Mouse (Mus musculus): Measurements from ENCODE around the gene Ces1g.

Ces1g gene

DNA sequence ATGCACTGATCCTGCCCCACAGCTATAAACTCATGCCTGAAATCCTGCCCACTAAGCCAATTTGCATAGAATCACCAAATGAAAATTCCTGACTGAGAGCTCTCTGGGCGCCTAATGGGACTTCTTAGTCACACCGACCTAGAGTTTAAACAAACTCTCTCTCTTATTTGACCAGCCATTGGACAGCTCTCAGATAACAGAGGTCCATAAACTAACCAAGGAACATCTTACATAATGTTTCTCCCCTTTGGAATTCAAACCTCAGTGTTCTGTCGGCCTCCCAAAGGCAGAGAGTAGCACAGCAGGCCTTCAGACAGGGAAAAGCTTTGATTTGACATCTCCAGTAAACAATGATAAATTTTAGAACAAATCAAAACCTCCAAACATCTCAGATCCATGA is at the start of gene Ces1g:
Ces1g (minus strand) TSS at position 102 of the 400 bp plus-strand sequence.
- DNase-seq (ENCODE audit: low spot score): no peak

DNA sequence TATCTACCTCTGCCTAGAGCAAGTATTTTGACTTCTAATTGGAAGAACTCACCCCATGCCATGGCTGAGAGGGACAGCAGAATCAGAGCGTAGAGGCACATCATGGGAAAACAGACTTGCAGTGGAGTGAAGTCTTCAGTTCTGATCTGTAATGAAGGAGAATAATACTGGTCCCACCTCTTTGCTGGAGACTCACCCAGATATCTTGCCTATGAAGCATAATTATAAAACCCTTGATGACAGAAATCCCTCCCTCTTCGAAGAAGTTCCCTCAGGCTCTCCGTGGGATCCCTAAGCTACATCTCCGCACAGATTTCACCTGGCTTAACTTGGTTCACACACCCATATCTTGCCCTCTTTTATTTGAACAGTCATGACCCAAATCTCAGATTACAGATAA is 42.5 kb upstream of the Ces1g start, which contains the start of gene Ces1h:
Ces1h (minus strand) TSS at position 101 of the 400 bp plus-strand sequence.
- no peak for DNase-seq (ENCODE audit: low spot score)

DNA sequence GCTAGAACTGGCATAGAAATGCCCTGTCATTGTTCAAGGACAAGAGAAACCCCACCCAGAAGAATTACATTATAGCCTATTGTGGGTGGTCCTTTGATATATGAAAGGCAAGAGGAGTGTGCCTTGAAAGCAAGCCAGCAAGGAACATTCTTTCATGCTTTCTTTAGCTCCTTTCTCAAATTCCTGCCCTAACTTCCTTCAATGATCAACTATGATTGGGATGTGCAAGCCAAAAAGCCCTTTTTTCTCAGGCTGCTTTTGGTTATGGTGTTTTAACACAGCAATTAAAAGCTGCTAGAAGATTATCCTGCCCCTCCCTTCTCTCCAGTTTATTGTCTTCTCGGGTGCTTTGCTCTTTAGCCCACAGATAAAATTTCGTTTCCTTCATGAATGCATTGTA is 32.4 kb upstream of the Ces1g start:
- DNase-seq (ENCODE audit: low spot score): no peak

DNA sequence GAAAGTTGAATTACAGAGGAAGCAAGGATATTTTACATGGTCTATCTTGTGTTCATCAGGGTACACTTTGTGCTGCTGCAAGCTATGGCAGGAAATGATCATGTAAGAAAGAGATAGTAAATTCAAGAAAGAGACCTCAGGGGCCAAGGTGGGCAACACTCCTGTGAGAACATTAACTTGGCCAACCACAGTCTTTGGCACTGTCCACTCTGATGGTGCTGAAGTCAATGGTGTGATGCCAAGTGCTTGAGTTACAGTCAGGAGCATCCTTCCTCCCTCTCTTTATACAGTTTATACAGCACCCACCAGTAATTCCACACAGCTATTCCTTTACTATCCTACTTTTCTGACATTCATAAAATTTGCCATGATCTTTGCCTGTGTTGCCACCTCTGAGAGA is 23.0 kb upstream of the Ces1g start:
- DNase-seq (ENCODE audit: low spot score): no peak

DNA sequence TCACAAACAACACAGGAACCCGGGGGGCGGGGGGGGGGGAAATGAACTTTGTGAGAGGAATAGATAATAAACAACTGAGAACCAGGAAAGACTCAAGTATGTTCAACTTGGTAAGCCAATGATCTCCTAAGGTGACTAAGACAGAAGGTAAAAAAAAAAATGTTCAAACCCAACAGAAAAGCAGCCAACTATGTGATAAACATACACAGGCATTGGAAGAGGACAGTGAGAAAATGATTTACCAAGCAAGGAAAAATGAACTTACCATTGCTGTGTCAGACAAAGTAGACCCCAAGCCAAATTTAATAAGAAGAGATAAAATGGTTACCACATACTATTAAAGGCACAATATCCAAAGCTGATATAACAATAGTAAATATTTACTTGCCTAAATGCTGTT is 2.4 kb upstream of the Ces1g start:
- DNase-seq (ENCODE audit: low spot score): no peak

DNA sequence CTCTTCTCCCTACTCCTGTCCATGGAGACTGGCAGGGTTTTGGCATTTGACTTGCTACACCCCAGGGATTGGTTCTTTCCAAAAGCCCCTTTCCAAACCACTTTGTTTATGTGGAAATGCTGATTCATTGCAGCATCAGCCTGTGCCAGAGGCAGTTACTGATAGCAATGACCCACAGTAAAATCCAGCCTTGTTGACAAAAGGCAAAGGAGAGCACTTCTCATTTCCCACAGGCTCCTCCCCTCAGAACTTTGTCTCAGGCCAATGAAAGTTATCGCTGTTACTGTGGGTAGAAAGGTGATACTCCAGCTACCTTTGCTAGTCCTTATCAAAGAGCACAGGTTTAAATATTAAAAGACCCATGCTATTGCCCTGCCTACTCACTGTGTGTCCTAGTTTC is 4.4 kb downstream of the Ces1g start:
- peak; percentile 57 for DNase-seq (ENCODE audit: low spot score)

DNA sequence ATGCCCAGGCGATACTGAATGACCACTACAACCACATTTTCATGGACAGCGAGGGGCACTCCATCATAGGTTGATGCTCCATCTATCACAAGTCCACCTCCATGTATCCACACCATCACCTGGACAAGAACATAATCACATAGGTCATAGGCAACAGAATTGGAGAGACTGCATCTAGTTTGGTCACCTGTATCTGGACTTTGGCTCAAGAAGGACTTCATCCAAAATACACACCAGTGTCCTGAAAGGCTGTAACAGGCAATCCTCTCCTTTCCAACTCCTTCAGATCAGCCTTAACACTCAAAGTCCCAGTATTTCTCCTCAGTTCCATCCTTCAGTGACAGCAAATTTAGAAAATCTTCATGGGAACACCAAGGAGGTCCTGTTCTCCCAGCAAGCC is 6.0 kb downstream of the Ces1g start:
- no peak for DNase-seq (ENCODE audit: low spot score)

DNA sequence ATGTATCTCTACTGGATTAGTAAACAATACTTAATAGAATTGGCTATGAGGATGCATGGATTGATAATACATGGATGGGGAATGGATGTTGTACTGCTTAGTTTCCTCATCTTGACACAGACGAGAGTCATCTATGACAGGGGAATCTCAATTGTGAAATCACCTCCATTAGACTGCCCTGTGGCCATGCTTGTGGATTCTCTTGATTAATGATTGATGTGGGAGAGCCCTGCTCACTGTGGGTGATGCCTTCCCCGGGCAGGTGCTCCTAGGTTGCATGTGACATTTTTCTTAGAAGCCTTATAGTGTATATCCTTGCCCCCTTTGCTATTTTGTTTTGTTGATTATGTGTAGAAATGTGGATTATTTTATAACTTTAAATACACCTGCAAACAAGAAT is 12.0 kb downstream of the Ces1g start:
- peak; percentile 32 for DNase-seq (ENCODE audit: low spot score)

DNA sequence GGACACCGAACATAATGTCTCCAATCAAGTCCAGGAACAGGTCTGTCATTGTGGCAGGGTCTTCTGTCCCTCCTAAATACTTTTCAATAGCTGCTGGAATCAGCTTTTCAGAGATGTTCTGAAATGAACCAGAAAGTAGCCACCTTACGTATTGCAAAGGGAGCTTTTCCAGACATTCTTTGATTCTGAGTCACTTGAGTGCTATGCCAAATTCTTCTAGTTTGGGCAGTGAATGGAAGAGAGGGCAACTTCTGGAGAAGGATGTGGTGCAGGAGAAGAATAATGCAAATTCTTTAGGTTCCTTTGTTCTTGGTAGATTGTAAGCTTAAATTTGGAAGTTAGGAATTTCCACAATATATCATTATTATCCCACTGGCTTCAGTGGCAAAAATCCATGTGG is 20.1 kb downstream of the Ces1g start:
- no peak for DNase-seq (ENCODE audit: low spot score)

DNA sequence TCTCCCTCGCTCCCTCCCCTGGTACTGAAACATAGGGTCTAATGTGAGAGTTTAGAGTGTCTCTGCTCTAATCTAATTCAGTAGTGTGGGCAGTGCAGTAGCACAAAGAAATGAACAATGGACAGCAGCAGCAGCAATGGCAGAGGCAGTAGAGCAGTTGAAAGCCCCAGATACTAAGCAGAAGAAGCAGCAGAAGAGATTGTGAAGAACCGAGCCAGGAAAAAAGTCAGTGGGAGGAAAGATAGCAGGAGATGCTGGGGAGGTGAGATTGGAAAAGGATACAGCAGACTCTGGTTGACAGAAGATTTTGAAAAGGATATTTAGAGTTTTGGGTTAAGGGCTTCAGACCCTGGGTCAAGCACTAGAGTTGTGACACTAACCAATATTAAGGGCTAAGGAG is 21.6 kb downstream of the Ces1g start:
- no peak for DNase-seq (ENCODE audit: low spot score)

DNA sequence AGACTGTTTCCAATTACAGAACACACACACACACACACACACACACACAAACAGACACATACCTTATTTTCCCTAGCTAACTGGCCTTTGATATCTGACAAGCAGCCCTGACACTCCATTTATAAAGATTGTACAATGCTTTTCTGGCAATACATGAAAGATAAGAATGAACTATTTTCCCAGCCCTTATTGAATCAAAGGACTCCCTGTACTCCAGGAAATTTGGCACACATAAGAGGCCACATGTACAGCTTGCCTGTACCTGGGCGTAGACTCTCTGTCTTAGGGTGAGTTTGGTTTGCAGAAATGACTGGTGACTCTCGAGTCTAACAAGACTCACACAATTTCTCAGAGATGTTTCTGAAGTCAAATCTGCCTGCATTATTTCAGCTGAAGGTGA is 53.2 kb downstream of the Ces1g start:
- no peak for DNase-seq (ENCODE audit: low spot score)

DNA sequence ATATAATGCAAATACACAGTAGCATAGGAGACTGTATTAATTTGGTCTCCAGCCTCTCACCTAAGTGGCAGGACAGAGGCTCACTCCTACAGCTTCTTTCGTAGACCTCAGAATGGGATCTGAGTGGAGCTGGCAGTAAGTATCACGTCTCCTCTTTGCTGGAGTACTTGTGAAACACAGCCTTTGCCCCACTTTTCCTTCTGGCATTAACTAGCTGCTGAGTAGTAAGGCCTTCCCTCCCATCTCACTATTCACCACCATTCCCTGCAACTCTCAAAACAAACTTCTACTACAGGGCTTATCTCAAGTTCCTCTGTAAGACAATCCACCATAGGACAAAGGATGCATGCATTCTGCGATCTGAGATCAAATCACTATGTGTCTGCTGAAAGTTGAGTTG is 54.8 kb downstream of the Ces1g start:
- DNase-seq (ENCODE audit: low spot score): no peak

DNA sequence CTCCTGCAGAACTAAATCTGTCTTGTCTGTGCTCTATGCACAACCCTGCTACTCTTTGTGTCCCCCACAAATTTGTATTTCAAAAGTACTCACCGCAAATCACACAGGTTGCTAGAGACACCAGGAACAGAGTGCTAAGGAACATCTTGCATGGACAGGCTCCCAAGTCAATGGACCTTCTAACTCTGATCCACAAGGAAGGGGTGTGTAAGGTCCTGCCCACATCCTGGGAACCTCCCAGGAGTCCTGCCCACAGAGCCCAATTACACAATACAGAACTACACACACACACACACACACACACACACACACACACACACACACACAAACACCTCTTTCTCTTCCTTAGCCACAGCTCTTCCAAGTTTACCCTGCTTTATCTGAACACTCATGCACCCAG is 57.6 kb downstream of the Ces1g start, which contains the start of gene Ces1f:
Ces1f (minus strand) TSS at position 192 of the 400 bp plus-strand sequence.
- DNase-seq (ENCODE audit: low spot score): no peak

DNA sequence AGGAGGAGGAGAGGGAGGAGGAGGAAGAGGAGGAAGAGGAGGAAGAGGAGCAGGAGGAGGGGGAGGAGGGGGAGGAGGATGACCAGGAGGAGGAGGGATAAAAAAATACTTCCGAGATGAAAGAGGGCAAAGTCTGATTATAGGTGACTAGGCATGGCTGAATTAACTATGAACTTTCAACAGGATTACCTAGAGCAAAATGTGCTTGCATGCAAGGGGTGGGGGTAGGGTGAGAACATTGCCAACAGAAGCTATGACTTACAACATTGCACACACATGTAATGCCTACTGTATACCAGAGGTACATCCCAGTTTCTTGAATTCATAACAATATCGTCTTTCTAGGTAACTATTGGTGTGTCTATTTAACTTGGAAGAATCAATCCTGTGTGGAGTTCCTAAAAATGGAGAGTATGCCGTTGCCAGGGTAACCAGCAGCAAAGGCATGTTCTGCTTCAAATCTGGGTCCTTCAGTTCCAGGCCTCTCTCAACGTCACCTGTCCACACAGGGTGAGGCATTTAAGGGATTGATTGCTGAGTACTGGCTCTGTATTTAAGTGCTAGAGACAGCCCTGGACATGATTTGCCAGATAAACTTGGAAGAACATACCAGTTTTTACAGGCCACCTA is 58.8 kb downstream of the Ces1g start:
- DNase-seq (ENCODE audit: low spot score): no peak

DNA sequence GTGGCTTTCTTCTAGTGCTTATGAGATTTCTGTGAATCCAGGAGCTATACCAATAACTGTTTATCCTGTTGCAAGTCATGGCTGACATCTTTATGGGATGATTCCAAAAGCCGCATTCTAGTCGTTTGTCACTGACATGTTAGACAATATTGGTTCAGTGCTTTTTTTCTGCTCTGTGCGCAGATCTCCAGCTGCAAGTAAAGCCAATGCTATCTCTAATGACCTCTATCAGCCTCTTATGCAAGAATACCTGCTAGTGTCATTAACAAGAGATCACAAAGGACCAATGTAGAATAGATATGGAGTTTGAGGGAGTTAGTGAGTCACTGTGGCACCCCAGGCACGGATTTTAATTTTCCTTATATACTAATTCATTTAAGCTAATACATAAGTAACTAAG is 62.5 kb downstream of the Ces1g start:
- no peak for DNase-seq (ENCODE audit: low spot score)

DNA sequence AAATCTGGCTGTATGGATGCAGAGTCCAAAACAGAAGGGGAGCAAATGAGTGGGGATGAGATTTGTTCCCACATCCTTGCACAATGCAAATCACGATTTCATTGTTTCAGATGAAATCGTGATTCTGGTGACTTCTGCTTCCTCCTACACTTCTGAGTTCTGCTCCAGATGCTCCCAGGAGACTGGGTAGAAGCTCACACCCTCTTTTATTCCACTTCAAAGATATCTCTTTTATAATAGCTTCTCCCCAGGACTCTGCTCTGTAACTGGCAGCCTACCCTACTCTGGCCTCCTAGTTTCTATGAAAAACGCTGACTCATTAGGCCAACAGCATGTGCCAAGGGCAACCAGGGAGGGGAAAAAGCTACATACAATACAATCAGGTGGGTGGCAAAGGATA is 63.8 kb downstream of the Ces1g start:
- DNase-seq (ENCODE audit: low spot score): no peak

DNA sequence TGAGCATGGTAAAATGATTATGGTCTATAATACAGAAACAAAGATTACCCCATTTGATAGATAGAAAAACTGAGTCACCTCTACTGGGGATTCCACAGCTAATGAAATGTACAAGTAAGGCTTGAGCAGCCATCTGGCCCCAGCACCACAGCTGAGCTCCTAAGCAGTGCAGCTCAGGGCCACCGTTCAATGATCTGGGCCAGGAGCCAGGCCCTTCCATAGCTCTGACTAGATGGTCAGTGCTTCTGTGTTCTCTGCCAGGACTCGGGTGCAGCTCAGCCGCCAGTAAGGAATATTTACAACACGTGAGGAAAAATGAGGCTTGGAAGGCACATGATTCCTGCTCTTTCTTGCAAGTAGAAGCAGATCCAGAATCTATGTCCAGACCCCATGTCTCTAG is 64.4 kb downstream of the Ces1g start:
- no peak for DNase-seq (ENCODE audit: low spot score)

DNA sequence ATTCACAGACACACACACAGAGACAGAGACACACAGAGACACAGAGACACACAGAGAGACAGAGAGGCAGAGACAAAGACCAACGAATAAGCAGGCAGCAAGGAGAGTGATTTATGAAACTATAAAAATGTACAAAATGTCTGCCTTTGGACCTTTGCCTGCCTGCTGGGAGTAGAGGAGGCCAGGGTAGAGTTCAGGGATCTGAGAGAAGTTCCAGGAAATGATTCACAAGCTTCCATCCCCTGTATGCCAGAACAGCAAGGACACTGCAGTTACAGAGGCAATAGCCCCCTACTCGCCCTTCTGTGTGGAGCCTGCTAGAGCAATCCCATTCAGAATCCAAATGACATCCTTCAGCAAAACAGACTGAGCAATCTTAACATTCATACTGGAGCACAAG is 75.7 kb downstream of the Ces1g start:
- peak; percentile 3 for DNase-seq (ENCODE audit: low spot score)

DNA sequence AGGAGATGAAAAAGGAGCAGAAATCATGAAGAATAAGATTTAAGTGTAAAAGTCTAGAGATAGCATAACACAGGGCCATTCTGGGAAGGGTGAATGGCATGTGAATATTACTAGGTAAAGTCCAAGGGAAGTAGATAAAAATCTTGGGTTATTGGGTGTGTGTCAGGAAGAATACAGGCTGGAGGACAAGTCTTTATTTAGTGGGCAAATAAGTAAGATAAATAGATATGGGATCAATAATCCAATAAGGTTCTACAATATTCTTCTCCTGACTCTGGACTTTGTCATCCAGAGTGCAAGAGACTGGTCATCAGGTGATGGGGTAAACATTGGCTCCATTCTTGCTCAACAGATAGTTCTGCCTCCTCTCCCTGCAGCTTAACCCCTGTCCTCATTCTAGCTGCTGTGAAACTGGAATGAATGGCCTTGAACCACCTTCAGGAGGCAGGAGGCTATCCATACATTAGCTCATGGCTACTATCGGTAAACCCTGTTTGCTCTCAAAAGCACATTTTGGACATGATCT is 84.6 kb downstream of the Ces1g start:
- no peak for DNase-seq (ENCODE audit: low spot score)

All from yolk sac, embryonic 10.5 days (tissue).